ENCODE assay signal across 9 mouse cellular contexts in the genomic region with DNA sequence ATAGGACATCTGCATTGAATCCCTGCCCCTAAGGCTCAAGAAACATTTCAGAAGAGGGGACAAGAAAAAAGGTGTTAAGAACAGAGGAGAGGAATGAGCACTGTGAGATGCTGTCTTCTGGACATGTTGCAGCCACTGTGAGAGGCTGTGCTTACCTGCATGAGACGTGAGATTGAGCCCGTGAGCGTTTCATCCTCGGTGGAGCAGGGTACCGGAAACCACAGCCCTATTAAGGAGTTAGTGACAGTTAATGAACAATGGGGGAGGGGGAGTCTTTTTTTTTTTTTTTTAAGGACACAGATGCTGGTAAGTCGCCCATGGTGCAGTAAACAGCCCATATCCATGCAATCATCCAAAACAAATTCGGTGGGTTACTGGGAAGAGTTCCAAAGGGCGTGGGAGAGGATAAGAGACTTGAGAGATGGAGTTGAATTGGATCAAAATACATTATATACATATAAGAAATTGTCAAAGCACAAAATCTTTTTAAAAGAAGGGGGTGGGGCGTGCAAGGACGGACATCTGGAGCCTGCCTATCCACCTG. TPM values are rescaled to one million over a fixed set of nuclear protein-coding genes. Genes with fewer than 3 reads are reported as not detected.
DNase-seq lines count a peak whose midpoint lies in the region; ATAC-seq lines count a peak whose summit lies in the region.
"Had no signal": no experiment of that assay in that cellular context is flagged by ENCODE, and none has a peak within 500 bp of the region (broad histone marks: within the 10 kb centered on the region; RNA-seq: fewer than 3 reads in every experiment).

No protein-coding gene starts in this region.

- no peak for DNase-seq in heart, adult 8-10 months (ENCODE audit: low spot score)
- peak; percentile 65 for DNase-seq in MN1 (ENCODE audit: low spot score)
- DNase-seq in midbrain, embryonic 11.5 days (ENCODE audit: low spot score, missing footprints), result no peak
- DNase-seq in thymus, adult 18-20 months, result no peak
- DNase-seq in layer of hippocampus, postnatal 36 days, result no peak

- H3K9me3 ChIP-seq in heart, embryonic 11.5 days (replicated peaks; ENCODE audit: control insufficient read depth, low read length), result no peaks in the 10 kb centered on the region
- H3K9me3 ChIP-seq in hindbrain, embryonic 12.5 days (replicated peaks), result 0 out of 2 replicates have a peak, but pooled peaks cover 9% of the 10 kb centered on the region
- peaks cover 7% of the 10 kb centered on the region; the same call in 1 of the 2 replicates for H3K9me3 ChIP-seq in midbrain, embryonic 11.5 days (ENCODE audit: control insufficient read depth, low read length)

- no peaks in the 10 kb centered on the region for H3K27me3 ChIP-seq in heart, embryonic 11.5 days (ENCODE audit: control insufficient read depth, insufficient read depth, low read length)
- no peaks in the 10 kb centered on the region for H3K27me3 ChIP-seq in hindbrain, embryonic 12.5 days
- no peaks in the 10 kb centered on the region for H3K27me3 ChIP-seq in midbrain, embryonic 11.5 days (ENCODE audit: control insufficient read depth, insufficient read depth, low read length)

- H3K4me1 ChIP-seq in heart, embryonic 11.5 days (ENCODE audit: control insufficient read depth, insufficient read depth, low read length), result peaks cover 5% of the 10 kb centered on the region; the same call in 1 of the 2 replicates
- H3K4me1 ChIP-seq in hindbrain, embryonic 12.5 days, result peaks cover 32% of the 10 kb centered on the region
- H3K4me1 ChIP-seq in midbrain, embryonic 11.5 days (ENCODE audit: control insufficient read depth, insufficient read depth, low read length), result peaks cover 23% of the 10 kb centered on the region

- H3K4me2 ChIP-seq in heart, embryonic 11.5 days, result peak overlapping the region; percentile 55
- peak overlapping the region; percentile 59 for H3K4me2 ChIP-seq in hindbrain, embryonic 12.5 days (replicated peaks)
- peak overlapping the region; percentile 46 for H3K4me2 ChIP-seq in midbrain, embryonic 11.5 days

- H3K27ac ChIP-seq in heart, embryonic 11.5 days (ENCODE audit: low read depth, low read length), result no peak overlapping the region
- H3K27ac ChIP-seq in hindbrain, embryonic 12.5 days, result peak overlapping the region; percentile 68; the same call in 1 of the 2 replicates
- H3K27ac ChIP-seq in midbrain, embryonic 11.5 days (ENCODE audit: low read depth, low read length), result peak overlapping the region; percentile 60; the same call in 1 of the 2 replicates

- H3K4me3 ChIP-seq in heart, embryonic 11.5 days (ENCODE audit: low read depth, low read length), result 0 out of 2 replicates have a peak overlapping the region, but pooled peaks have one; percentile 3
- peak overlapping the region; percentile 30 for H3K4me3 ChIP-seq in hindbrain, embryonic 12.5 days
- H3K4me3 ChIP-seq in midbrain, embryonic 11.5 days (ENCODE audit: low read depth, low read length), result peak overlapping the region; percentile 26
- H3K4me3 ChIP-seq: erythroblast, embryonic 14.5 days had no signal

- no peak overlapping the region for H3K9ac ChIP-seq in heart, embryonic 11.5 days (ENCODE audit: low read depth, low read length)
- H3K9ac ChIP-seq in hindbrain, embryonic 12.5 days, result peak overlapping the region; percentile 50
- peak overlapping the region; percentile 51; the same call in 1 of the 2 replicates for H3K9ac ChIP-seq in midbrain, embryonic 11.5 days (ENCODE audit: low read length)

- no peaks in the 10 kb centered on the region for H3K36me3 ChIP-seq in heart, embryonic 11.5 days (ENCODE audit: control insufficient read depth, insufficient read depth, low read length)
- no peaks in the 10 kb centered on the region for H3K36me3 ChIP-seq in hindbrain, embryonic 12.5 days
- no peaks in the 10 kb centered on the region for H3K36me3 ChIP-seq in midbrain, embryonic 11.5 days (ENCODE audit: control insufficient read depth, insufficient read depth, low read length)

- no peak for ATAC-seq in heart, embryonic 11.5 days (replicated peaks; ENCODE audit: insufficient number of reproducible peaks, low FRiP score, low TSS enrichment)
- peak; percentile 35 for ATAC-seq in hindbrain, embryonic 12.5 days (ENCODE audit: low FRiP score)
- ATAC-seq in midbrain, embryonic 11.5 days (ENCODE audit: low FRiP score), result peak; percentile 14; the same call in 1 of the 2 replicates
- no peak for ATAC-seq in monocyte, adult 5-6 weeks (replicated peaks; ENCODE audit: insufficient number of reproducible peaks, low FRiP score, low TSS enrichment, poor library complexity, severe bottlenecking)

- WGBS in heart, embryonic 11.5 days (ENCODE audit: insufficient replicate concordance), result 19% methylated on average over 10 of the region's 10 CpGs
- WGBS in hindbrain, embryonic 12.5 days, result 4% methylated on average over 10 of the region's 10 CpGs
- 2% methylated on average over 10 of the region's 10 CpGs for WGBS in midbrain, embryonic 11.5 days

RNA-seq across cellular contexts. Expression of gene Snx20, which starts 32.4 kb away (rescaled TPM):
- 0.39 and 0.63 TPM in 2 replicates for polyA plus RNA-seq in heart, embryonic 11.5 days (2014; fragmentation: Nextera tagmentation; extraction: Ambion mirVana)
- 1 to 10 TPM in 1 of 4 experiments, under 1 TPM in 3; 0.63 to 1.6 (median 0.77) TPM for total RNA-seq in heart, adult 8-10 months (2022)
- polyA plus RNA-seq in hindbrain, embryonic 12.5 days (2016; fragmentation: Nextera tagmentation; extraction: Ambion mirVana), result 1.5 and 1.7 TPM in 2 replicates
- 0.74 and 1.4 TPM in 2 replicates for polyA plus RNA-seq in midbrain, embryonic 11.5 days (2014; fragmentation: Nextera tagmentation; extraction: Ambion mirVana)
- total RNA-seq in layer of hippocampus, postnatal 36 days (2021), result 1 to 10 TPM; 1.2 to 1.6 TPM
- total RNA-seq in monocyte, adult 5-6 weeks (2017), result 67.8 to 81.1 TPM (median 72.6 TPM) in 3 replicates

RNA-seq across cellular contexts. Expression of gene Nod2, which starts 43.6 kb away (rescaled TPM):
- 0.04 TPM in 1 of 2 replicates, not detected in the other for polyA plus RNA-seq in heart, embryonic 11.5 days (2014; fragmentation: Nextera tagmentation; extraction: Ambion mirVana)
- 1 to 10 TPM in 1 of 4 experiments, under 1 TPM in 3; 0.56 to 1.3 (median 0.68) TPM for total RNA-seq in heart, adult 8-10 months (2022)
- 0.13 and 0.25 TPM in 2 replicates for polyA plus RNA-seq in hindbrain, embryonic 12.5 days (2016; fragmentation: Nextera tagmentation; extraction: Ambion mirVana)
- 0.04 and 0.14 TPM in 2 replicates for polyA plus RNA-seq in midbrain, embryonic 11.5 days (2014; fragmentation: Nextera tagmentation; extraction: Ambion mirVana)
- under 1 TPM; 0.27 to 0.30 TPM for total RNA-seq in layer of hippocampus, postnatal 36 days (2021)
- 6.7 to 12.7 TPM (median 8.3 TPM) in 3 replicates for total RNA-seq in monocyte, adult 5-6 weeks (2017)
- polyA plus RNA-seq: erythroblast, embryonic 14.5 days had no signal

Comparison
In these comparisons a context has a peak if more than half of its experiments do, and no peak if none do; other contexts are left out.
1. ATAC-seq: peak in hindbrain, embryonic 12.5 days (single experiment) and midbrain, embryonic 11.5 days (single experiment); none in heart, embryonic 11.5 days (single experiment) and monocyte, adult 5-6 weeks (single experiment).
2. RNA of gene Snx20, which starts 32.4 kb away (total RNA-seq): 67.8 to 81.1 TPM in monocyte, adult 5-6 weeks; 1.2 to 1.6 TPM in layer of hippocampus, postnatal 36 days and 0.63 to 1.6 TPM in heart, adult 8-10 months; every median in the first group is over 10 times any median in the second.
3. Peak in every context shown above with its lines, with median percentiles within 50 percentile points of each other: H3K4me2 ChIP-seq and H3K4me3 ChIP-seq.